Mouse (Mus musculus): Measurements from ENCODE around the gene Pld5.
"Not testable (repeated sequence)": the region's sequence is repeated elsewhere in the genome, so short reads cannot be mapped to it uniquely, and the experiment has no call there.

The Pld5 gene

DNA sequence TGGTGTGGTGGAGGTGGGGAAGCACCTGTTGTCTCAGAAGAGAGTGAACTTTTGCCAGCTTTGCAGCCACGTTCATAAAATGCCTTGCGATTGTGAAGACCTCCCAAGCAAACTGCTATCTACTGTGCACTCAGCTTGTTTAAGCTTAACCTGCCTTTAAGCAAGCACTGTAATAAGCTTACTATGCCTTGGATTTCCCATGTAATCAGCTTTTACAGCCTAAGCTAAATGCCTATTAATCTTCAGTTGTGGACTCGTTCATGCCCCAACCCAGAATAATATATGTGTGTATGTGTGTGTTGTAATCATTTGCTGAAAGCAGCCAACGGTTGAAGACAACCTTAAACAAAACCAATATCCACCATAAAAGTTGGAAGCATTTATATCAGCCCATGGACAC lies 232.1 kb downstream of the Pld5 start:
- DNase-seq (ENCODE audit: low read depth): no peak

DNA sequence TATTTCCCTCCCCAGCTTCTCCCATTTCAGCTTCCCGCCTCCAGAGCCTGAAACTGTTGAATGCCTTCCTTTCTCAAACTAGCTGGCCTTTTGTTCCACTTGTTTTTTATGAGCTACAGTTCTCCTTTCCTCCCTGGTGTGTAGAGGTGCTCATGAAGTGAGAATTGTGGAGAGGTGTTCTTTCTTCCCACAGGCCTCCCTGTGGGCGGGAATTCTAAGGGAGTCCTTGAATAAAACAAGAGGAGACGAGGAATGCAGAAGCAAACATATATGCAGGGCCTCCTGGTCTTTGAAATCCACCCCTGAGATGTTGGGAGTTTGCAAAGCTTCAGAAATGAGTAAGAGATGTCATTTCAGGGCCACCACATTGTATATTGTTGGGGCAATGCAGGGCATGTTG lies 235.2 kb downstream of the Pld5 start:
- DNase-seq (ENCODE audit: low read depth): no peak

DNA sequence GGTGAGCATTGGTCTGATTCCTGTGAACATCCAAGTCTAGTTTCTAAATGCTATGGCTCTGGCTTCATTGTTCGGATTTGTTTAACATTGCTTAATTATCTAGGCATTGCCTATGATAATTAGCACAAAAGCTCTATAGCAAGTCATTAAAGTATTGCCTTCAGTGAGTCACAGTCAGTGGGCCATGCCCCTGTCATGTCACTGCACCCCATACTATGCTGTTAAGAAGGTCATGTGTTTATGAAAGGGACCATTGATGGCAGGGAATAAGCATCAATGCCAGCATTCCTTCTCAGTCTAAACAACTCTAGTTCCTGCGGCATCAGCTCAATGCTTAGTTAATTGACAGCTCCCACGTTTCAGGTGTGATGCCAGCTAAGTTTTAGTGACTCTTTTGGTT lies 239.1 kb downstream of the Pld5 start:
- no peak for DNase-seq (ENCODE audit: low read depth)

DNA sequence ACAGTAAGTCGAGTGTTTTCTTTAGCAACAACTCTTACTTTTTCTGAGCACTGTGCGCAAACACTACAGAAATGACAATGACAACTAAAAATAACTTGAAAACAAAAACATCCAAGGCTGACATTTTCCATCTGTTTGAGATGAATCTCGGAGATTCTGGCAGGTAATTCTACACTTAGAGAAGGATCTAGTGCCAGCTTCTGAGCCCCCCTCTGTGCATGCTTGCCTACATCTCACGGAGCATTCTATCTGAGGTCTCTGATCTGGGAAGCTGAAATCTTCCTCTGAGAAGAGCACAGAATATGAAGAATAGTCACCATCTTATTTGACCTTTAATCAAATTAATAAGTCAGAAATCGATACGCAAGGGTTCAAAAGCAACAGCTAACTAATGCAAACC lies 240.4 kb downstream of the Pld5 start:
- no peak for DNase-seq (ENCODE audit: low read depth)

DNA sequence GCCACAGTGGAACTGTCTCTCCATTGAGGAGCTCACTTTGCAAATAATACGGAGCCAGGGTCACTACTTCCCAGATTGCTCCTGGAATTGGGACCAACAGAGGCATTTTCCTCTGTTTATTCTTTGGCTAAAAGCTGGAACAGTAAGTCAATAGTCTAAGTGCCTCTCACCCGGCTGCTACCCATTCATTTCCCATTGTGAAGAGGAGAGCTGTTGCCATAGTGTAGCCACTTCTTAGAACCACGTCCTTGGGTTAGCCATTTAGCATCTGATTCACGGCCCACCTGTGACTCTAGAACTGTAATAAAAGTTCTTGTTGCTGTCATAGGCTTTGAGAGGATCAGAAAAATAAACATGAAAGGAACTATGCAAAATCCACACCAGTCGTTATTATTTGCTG lies 241.4 kb downstream of the Pld5 start:
- no peak for DNase-seq (ENCODE audit: low read depth)

DNA sequence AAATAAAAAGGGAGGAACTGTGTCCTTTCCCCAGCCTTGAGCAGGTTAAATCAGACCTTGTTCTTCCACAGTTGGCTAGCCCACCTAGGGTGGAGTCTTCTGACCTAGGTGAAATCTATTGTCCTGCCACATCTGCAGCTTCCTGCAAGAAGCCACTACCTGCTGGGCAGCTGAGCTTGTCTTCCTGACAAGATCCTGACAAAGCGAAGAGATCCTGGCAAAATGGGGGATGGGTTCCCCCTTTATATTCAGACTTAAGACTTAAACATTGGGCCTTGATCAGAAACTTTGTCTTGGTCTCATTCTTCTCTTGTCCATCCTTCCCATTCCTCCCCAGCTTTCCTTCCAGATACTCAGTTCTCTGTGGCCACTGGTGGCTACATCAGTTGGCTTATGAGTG lies 246.0 kb downstream of the Pld5 start:
- DNase-seq (ENCODE audit: low read depth): no peak

DNA sequence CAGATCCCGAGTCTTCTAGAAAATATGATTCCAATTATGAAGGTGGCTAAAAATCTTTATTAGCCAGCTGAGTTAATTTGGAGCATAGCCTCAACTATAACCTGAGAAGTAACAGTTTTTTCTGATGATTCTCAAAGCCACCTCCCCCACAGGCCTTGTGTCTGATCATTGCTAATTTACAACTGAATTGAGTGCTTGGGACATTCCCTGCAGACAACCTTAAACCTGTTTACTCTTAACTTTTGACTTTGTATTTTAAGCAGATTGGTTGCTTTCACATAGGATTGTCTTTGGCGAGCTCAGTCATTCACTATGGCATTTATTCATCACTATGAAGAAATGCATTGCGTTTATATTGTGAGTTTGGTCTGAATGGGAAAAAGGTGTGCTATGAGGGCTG lies 246.7 kb downstream of the Pld5 start:
- no peak for DNase-seq (ENCODE audit: low read depth)

DNA sequence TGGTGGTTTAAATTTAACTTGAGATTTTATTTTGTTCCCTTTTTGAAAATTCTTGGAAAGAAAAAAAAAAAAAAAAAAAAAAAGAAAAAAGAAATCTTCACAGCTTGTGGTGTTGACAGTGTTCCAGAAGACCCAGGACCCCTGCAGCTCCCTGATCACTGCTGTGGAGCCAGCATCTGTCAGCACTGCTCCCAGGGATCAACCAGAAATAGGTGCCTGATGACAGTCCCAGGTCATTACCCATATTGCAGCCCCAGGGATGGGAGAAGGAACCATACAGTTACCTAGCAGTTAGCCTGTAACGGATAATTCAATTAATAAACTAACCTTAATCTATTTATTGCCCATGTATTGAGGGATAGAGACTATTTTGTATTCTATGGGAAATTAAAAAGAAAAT lies 250.6 kb downstream of the Pld5 start:
- no peak for DNase-seq (ENCODE audit: low read depth)

DNA sequence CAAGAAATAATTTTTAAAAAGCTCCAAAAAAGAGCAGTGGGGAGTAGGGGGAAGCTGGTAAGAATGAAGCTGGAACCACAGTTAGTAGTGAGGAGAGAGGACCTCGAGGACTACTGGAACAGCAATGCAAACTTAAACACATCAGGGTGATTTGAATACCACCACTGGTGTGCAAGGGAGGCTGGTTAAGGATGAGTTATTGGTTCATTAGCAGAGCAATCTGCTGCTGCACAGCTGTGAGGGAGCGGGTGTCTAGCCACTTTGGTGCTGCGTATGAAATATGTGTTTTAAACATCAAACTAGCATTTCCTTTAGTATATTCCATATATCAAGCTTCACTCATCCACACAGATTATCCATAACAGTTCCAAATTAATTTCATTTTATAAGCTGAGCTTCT lies 256.6 kb downstream of the Pld5 start:
- DNase-seq (ENCODE audit: low read depth): no peak

DNA sequence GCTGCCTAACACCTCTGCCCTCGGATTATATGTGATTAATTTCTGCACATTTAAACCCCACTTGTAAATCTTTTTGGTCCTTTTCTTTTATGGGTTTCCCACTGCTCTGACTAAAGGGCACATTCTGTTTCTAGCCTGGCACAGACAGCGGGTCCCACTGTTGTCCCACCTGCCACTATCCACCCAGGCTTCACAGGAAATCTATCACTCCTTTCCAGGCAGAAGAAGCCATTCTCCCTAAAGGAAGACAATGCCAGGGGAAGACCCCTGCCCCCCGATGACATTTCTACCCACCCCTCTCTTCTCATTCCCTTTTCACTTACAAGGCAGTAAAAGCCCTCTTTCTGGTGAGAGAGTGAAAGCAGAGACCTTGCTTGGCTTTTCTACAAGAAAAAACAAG lies 259.0 kb downstream of the Pld5 start:
- DNase-seq (ENCODE audit: low read depth): no peak

DNA sequence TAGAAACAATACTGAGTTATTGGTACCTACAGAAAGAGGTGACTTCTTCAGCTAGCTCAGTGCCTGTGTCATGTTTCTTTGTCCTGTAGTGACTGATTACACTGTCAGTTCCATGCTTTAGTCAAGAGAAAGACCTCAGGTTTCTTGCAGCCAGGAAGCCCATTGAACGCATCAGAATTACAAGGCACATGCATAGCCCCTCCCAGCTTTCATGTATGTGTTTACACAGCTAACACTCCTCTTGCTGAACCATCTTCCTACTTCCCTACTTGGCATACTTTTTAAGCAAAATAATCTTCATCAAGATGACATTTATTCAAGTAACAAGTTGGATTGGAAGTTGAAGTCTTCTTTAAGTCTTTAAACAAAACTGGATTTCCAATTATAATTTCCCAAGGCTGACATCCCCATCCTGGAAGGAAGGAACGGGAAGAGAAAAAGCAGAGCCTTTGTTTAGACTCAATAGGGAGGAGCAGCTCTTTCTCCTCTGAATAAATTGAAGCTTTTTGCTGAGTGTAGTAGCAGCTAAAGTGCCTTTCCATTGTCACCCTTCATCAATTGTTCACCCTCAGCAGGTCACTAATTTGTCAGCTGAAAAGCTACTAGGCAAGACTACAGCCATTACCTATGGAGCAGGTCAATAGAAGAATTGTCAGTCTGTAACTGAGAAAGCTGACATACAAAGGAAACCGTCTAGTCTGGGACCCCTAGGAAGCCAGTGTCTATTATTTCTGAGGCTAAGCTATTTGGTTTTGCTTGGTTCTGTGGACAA lies 261.4 kb downstream of the Pld5 start:
- no peak for DNase-seq (ENCODE audit: low read depth)

DNA sequence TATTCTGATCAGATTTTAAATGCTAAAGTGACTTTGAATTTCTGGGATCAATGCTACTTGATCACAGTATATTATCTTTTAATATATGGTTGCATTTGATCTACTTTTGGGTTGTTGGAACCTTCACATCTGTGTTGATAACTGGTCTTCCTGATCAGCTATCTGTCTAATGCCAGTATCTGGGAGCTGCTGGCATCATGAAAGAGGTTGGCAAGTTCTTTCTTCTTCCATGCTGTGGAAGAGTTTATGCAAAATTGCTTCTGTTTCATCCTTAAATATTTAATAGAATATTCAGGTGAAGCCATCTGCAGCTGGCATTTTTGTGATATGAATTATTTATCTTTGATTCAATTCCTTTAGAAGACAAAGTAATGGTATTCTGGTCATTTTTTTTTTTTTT lies 263.6 kb downstream of the Pld5 start:
- no peak for DNase-seq (ENCODE audit: low read depth)

DNA sequence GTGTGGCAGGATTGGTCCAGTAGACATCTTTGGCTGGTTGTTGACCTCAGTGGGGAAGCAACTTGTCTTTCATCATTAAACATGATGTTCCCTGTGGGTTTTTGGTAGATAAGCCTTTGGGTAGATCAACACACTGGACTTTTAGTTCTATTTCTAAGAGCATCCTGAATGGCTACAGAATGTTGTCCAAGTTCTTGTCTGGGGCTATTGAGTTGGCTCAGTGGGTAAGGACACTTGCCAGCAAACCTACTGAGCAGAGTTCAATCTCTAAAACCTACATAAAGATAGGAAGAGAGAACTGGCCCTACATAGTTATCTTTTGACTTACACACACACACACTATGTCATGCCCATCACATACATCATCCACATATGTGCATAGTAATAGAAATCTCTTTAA lies 264.0 kb downstream of the Pld5 start:
- DNase-seq (ENCODE audit: low read depth): no peak

DNA sequence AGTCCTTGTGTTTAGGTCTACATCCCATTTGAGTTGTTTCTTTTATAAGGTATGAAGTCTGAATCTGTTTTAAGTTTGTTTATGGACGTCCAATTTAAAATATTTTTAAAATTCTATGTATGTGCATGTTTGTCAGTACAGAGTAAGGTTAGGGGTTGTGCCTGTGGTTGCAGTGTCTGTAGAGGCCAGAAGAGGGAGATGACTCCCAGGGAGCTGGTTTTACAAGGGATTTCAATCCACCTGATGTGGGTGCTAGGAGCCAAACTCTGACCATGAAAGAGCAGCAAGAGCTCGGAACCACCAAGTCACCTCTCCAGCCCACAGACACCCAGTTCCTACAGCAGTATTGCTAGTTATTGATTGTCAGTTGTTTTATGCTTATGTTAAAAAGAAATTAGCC lies 266.7 kb downstream of the Pld5 start:
- DNase-seq (ENCODE audit: low read depth): peak; percentile 1

DNA sequence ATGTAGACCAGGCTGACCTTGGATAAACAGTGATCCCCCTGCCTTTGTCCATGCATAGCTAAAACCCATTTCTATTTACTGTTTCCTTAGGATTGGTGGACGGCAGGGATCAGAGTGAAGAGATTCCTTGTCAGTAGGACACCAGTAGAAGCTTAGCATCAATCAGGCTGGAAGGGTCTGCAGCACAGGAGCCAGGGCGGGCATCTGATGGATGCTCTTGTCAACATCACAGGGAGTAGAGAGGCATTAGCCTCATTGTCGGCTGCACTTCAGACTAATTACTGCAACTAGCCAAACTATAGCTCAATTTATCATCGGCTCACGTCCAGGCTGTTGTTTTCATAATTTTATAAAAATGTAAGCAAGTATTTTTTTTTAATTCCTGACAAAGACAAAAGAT lies 274.5 kb downstream of the Pld5 start:
- DNase-seq (ENCODE audit: low read depth): no peak

DNA sequence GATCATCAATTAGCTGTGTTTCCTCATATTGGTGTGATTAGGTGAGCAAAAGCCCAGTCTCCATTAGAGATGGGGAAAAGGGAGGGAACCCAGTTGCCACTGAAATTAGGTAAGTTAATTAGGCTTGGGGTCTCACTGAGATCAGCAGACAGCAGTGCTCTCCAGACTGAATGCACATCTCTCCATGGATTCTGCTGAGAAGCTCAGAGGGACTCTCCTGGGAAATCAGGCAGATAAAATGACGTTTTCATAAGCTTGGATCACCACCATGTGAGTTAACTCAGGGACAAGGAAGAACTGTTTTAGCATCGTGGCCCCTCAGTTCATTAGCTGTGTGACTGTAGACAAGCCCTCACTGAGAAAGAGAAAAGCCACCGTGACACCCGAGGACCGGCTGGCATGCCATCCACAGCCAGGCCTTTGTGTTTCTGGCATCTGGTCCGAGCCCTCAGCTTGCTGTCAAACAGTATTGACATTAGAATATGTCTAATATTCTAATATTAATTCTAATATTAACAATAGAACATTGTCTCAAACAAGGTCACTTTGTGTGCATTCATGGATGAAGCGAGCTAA lies 277.9 kb downstream of the Pld5 start:
- no peak for DNase-seq (ENCODE audit: low read depth)

DNA sequence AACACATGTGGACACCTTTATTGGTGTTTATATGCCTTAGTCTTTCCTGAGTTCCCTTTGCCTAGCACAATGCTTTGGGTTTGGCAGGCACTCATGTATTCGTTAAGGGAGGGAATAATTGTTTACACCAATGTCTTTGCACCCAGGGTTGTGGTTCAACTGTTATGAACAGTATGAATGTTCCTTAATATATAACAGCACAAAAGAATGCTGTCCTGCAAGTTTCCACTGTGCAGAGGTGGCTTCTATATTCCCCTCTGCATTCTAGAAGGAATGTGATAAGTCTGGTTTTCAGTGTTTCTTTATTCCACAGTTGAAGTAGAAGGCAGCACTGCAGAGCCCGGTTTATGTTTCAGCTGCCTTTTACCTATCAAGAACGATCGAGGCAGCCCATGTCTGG lies 286.2 kb downstream of the Pld5 start:
- no peak for DNase-seq (ENCODE audit: low read depth)

DNA sequence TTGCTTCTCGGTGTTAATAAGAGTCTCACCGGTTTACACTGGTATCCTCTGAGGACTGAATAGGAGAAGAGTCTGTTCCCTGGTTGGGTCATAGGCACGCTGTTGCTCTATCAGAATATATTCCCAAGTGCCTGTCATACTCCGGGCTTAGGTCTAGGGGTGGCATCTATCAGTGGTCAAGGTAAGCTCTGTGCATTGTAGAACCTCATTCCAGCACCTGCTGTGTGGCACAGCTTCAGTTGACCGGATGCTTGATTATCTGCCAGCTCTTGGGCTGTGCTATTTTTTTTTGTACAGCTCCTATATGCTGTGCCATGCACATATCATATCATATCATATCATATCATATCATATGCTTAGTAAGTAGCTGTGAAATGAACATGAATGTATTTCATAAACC lies 286.7 kb downstream of the Pld5 start:
- DNase-seq (ENCODE audit: low read depth): no peak

DNA sequence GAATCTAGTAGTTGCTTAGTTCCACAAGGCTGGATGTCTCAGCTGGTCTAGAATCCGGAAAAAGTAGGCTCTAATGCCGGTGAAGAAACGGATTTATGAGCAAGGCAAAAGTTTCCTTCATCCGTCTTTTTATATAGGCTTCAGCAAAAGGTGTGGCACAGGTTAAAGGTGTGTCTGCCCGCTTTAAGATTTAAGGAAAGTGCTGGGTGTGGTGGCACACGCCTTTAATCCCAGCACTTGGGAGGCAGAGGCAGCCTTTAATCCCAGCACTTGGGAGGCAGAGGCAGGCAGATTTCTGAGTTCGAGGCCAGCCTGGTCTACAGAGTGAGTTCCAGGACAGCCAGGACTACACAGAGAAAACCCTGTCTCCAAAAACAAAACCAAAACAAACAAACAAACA lies 296.1 kb downstream of the Pld5 start, which contains the start of gene Rbm8a2:
Gene Rbm8a2, minus strand, starts transcription at position 101 of the 400 bp plus-strand sequence.
- not testable (repeated sequence) for DNase-seq (ENCODE audit: low read depth)

DNA sequence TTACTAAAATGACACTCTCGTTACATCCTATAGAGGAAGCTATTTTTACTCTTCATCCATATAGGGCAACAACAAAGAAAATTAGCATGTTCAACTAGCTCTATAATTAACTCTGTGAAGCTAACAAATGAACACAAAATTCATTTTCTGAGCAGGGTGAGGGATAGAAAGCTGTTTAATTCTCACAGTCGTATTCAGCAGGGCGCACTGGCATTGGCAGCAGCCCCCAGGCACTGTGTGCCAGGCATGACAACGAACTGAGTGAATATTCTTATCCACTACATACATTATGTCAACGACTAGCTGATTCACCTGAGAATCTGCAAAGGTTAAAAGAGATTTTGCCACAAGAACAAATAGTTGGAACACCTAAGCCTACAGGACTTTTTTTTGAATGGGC lies 304.4 kb downstream of the Pld5 start:
- no peak for DNase-seq (ENCODE audit: low read depth)

DNA sequence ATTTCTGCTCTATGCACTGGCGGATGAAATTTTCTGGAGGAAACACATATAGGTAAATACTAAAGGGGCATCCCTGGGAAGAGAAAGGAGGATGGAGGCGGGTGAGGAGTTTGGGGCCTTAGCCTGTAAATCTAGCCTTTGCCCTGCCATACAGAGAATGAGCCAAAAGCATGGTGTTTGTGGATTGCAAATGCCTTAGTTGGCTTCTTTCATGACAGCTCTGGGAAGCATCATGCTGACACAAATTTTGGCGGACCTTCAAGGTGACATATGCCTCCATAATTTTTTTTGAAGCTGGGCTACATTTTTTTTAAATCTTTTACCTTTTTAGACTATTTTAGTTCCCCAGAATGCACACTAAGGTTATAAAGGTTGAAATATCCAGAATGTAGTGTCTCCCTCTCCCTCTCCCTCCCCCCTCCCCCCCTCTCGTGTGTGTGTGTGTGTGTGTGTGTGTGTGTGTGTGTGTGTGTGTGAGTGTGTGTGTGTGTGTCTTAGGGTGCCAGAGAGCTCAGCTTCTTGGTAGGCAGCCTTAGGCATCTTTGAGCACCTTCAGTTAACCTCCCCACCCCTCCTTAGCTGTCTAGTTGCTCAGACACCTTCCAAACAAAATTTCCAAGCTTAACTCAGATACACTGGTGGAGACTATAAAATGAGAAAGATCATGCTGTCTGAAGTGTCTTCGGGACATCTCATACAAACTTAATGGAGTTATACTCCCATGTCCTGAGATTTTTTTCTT lies 307.9 kb downstream of the Pld5 start:
- no peak for DNase-seq (ENCODE audit: low read depth)

DNA sequence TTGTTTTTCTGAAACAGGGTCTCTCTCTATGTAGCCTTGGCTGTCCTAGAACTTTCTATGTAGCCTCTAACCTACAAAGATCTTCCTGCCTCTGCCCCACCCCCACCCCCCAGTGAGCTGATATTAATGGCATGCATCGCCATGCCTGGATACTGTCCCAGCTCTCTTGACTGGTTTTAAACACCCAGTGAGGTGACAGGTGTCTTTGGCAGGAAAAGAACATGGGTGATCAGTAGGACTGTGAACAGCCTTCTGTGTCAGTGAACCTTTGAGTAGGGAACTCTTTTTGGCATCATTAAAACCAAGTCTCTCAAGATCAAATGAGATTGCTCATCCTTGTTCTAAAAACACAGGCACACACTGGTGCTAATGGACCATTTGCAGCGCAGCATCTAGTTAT lies 313.3 kb downstream of the Pld5 start:
- DNase-seq (ENCODE audit: low read depth): no peak

DNA sequence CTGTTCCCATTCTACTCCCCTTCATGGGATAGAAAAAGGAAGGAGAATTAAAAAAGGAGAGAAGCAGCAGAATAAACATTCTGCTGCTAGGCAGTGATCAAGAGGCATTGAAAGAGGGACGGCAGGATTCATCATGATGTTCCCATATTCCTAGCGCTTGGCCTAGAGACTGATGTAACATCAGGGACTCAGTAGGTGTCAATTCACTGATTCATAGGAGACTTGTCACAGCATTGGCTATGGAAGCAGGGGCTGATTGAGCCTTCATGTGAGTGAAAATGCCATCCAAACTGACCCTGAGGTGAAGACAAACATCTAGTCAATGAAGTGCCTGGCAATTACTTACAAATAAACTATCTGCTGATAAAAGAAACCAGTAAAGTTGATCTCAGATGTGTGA lies 324.3 kb downstream of the Pld5 start:
- DNase-seq (ENCODE audit: low read depth): no peak
